Mouse (Mus musculus) spleen, adult 2 months (tissue): ENCODE data around the gene Nsf. TPM values are rescaled to one million over a fixed set of nuclear protein-coding genes. Genes with fewer than 3 reads are reported as not detected.

Experiments used
- DNase-seq, 2 experiments: peaks; one replicate each; pipeline versions ENCODE4 v3.0.0 to v3.0.0-alpha.2; 2012 to 2021; ENCODE audit warnings: low spot score in 2 of 2, low read depth in 1 of 2
- H3K27ac ChIP-seq: fragments of 200-500 bp; 2 replicates; pipeline ENCODE4 v1.5.1; 2012; ENCODE audit warnings: low read length, inconsistent platforms; ENCODE audit not compliant: insufficient read depth
- H3K27me3 ChIP-seq: fragments of 200-500 bp; 2 replicates; pipeline ENCODE4 v1.6.1; 2012; ENCODE audit warnings: mild to moderate bottlenecking, moderate library complexity, low read length, inconsistent platforms; ENCODE audit not compliant: control insufficient read depth, insufficient read depth
- H3K36me3 ChIP-seq: fragments of 200-500 bp; 2 replicates; pipeline ENCODE4 v1.6.1; 2012; ENCODE audit warnings: mild to moderate bottlenecking, low read length, inconsistent platforms; ENCODE audit not compliant: control insufficient read depth, insufficient read depth
- H3K4me1 ChIP-seq: fragments of 200-500 bp; 2 replicates; pipeline ENCODE4 v1.6.1; 2011; ENCODE audit warnings: inconsistent platforms; ENCODE audit not compliant: control insufficient read depth, insufficient read depth, insufficient read length
- H3K4me3 ChIP-seq: fragments of 200-500 bp; 2 replicates; pipeline ENCODE4 v1.5.1; 2011; ENCODE audit warnings: mild to moderate bottlenecking, inconsistent platforms; ENCODE audit not compliant: insufficient read depth, insufficient read length; ENCODE audit errors: extremely low read depth
- CTCF ChIP-seq: fragments of 200-500 bp; IDR thresholded peaks from 2 replicates; pipeline ENCODE4 v1.5.1; 2011; ENCODE audit warnings: mild to moderate bottlenecking, inconsistent platforms; ENCODE audit not compliant: insufficient read depth, insufficient read length, insufficient replicate concordance; ENCODE audit errors: extremely low read depth
- POLR2A ChIP-seq: fragments of 200-500 bp; IDR thresholded peaks from 2 replicates; pipeline ENCODE4 v1.6.1; 2011; ENCODE audit warnings: low read depth, low read length, inconsistent platforms
- WGBS: fragments of 180-500 bp; shearing (Covaris S2); methylation state at CpG from one replicate; pipeline ENCODE4 v1.1.7; 2018; 5-methylcytosine and 5-hydroxymethylcytosine counted together
- polyA plus RNA-seq: library from polyadenylated mRNA; depleted of rRNA; stranded (reverse); fragments of >200 nt; gene quantifications from 2 replicates; pipeline ENCODE4 v1.2.3, GENCODE M21; 2012

Gene Nsf
- polyA plus RNA-seq, 1 experiment: 36.8 TPM

- no peaks in the 10 kb centered on the region for H3K4me1 ChIP-seq
- no peak overlapping the region for H3K4me3 ChIP-seq
- no peak overlapping the region for H3K27ac ChIP-seq
- peaks cover 7% of the 10 kb centered on the region for H3K36me3 ChIP-seq
- no peak for TF ChIP-seq CTCF
- no peak for TF ChIP-seq POLR2A
- H3K27me3 ChIP-seq: no peaks in the 10 kb centered on the region
- no peak for DNase-seq
- 94% methylated on average over 5 of the region's 5 CpGs for WGBS
Measured at GRCm38 (mm10) chr11:103969278-103969677, 15.4 kb upstream of the Nsf start.

GRCm38 (mm10) chr11:103967106-103967735, 13.4 kb upstream of the Nsf start:
- H3K27me3 ChIP-seq: no peaks in the 10 kb centered on the region
- no peaks in the 10 kb centered on the region for H3K4me1 ChIP-seq
- H3K27ac ChIP-seq: peak overlapping the region; percentile 65
- no peak for TF ChIP-seq POLR2A
- TF ChIP-seq CTCF: no peak
- H3K36me3 ChIP-seq: peaks cover 1% of the 10 kb centered on the region; the same call in 1 of the 2 replicates
- H3K4me3 ChIP-seq: peak overlapping the region; percentile 71
- no peak for DNase-seq
- 4% methylated on average over 20 of the region's 20 CpGs for WGBS

- no peak overlapping the region for H3K4me3 ChIP-seq
- DNase-seq: no peak
- WGBS: 76% methylated on average over 4 of the region's 4 CpGs
- no peaks in the 10 kb centered on the region for H3K27me3 ChIP-seq
- H3K36me3 ChIP-seq: no peaks in the 10 kb centered on the region
- TF ChIP-seq POLR2A (no peak), CTCF (no peak)
- no peak overlapping the region for H3K27ac ChIP-seq
- H3K4me1 ChIP-seq: peaks cover 7% of the 10 kb centered on the region; the same call in 1 of the 2 replicates
Measured at GRCm38 (mm10) chr11:103956866-103957265, 3.0 kb upstream of the Nsf start.

- Histone ChIP-seq H3K4me1 (peaks cover 15% of the 10 kb centered on the region), H3K4me3 (peak overlapping the region; percentile 100), H3K27me3 (no peaks in the 10 kb centered on the region), H3K27ac (peak overlapping the region; percentile 91), H3K36me3 (no peaks in the 10 kb centered on the region)
- DNase-seq: peak; percentile 31 to 67
- TF ChIP-seq POLR2A: peak; percentile 13; the same call in 1 of the 2 replicates
- no peak for TF ChIP-seq CTCF
- WGBS: 1% methylated on average over 32 of the region's 32 CpGs
Measured at GRCm38 (mm10) chr11:103953032-103953895, 592 bp downstream of the Nsf start.

GRCm38 (mm10) chr11:103952635-103953031, 1.2 kb downstream of the Nsf start:
- TF ChIP-seq CTCF: no peak
- no peak for TF ChIP-seq POLR2A
- DNase-seq: no peak
- no peaks in the 10 kb centered on the region for H3K36me3 ChIP-seq
- peaks cover 15% of the 10 kb centered on the region for H3K4me1 ChIP-seq
- no peak overlapping the region; the same call in 1 of the 2 replicates for H3K27ac ChIP-seq
- 70% methylated on average over 5 of the region's 5 CpGs for WGBS
- H3K27me3 ChIP-seq: no peaks in the 10 kb centered on the region
- H3K4me3 ChIP-seq: peak overlapping the region; percentile 9; the same call in 1 of the 2 replicates

- DNase-seq: no peak
- H3K27ac ChIP-seq: no peak overlapping the region
- peaks cover 15% of the 10 kb centered on the region for H3K4me1 ChIP-seq
- no peaks in the 10 kb centered on the region for H3K27me3 ChIP-seq
- H3K4me3 ChIP-seq: no peak overlapping the region
- TF ChIP-seq POLR2A (no peak), CTCF (no peak)
- H3K36me3 ChIP-seq: no peaks in the 10 kb centered on the region
- WGBS: 61% methylated on average over 7 of the region's 7 CpGs
Measured at GRCm38 (mm10) chr11:103951106-103951505, 2.8 kb downstream of the Nsf start.
